Mouse (Mus musculus) spleen, adult 10 weeks (tissue): ENCODE data around the gene Ptgir. TPM values are rescaled to one million over a fixed set of nuclear protein-coding genes. Genes with fewer than 3 reads are reported as not detected.

ENCODE experiments used
- polyA plus RNA-seq: library from polyadenylated mRNA; stranded (reverse); fragments of 350-450 nt; fragmentation: Illumina TruSeq; extraction: RNeasy Lipid Tissue Mini Kit (QIAGEN cat#74804); gene quantifications from one replicate; pipeline ENCODE4 v1.2.3, GENCODE M21; 2015; ENCODE audit warnings: low replicate concordance; ENCODE audit not compliant: insufficient read depth

Ptgir gene
- 5.6 TPM for polyA plus RNA-seq

GRCm38 (mm10) chr7:16906281-16906680 lies at the start of gene Ptgir:
TSS of gene Ptgir (plus strand) at chr7:16906490.

GRCm38 (mm10) chr7:16875310-16875325 lies 31.2 kb upstream of the Ptgir start, which contains the start of gene Dact3:
TSS of gene Dact3 (plus strand) at chr7:16875317.

GRCm38 (mm10) chr7:16891641-16892351 lies 14.5 kb upstream of the Ptgir start, which contains the start of gene Gng8:
TSS of gene Gng8 (plus strand) at chr7:16891786.

GRCm38 (mm10) chr7:16924037-16924834 lies 17.9 kb downstream of the Ptgir start, which contains the start of gene Calm3:
TSS of gene Calm3 (minus strand) at chr7:16924114.

GRCm38 (mm10) chr7:16944061-16944807 lies 37.9 kb downstream of the Ptgir start, which contains the start of gene Pnmal2:
TSS of gene Pnmal2 (plus strand) at chr7:16944682.

GRCm38 (mm10) chr7:16959539-16960187 lies 53.4 kb downstream of the Ptgir start, which contains the start of gene Pnmal1:
TSS of gene Pnmal1 (plus strand) at chr7:16959679.

Other genes starting within 250 kb of the Ptgir start
- not detected for gene Ceacam15, start 230.8 kb upstream of the Ptgir start, polyA plus RNA-seq
- gene Ceacam9, start 184.6 kb upstream of the Ptgir start, polyA plus RNA-seq, result not detected
- 119 TPM for gene Ap2s1, start 168.1 kb upstream of the Ptgir start, polyA plus RNA-seq
- 164 TPM for gene Slc1a5, start 125.2 kb upstream of the Ptgir start, polyA plus RNA-seq
- 59.6 TPM for gene Strn4, start 90.6 kb upstream of the Ptgir start, polyA plus RNA-seq
- 19.8 TPM for gene Fkrp, start 89.8 kb upstream of the Ptgir start, polyA plus RNA-seq
- 58.1 TPM for gene Prkd2, start 63.6 kb upstream of the Ptgir start, polyA plus RNA-seq
- 2.7 TPM for gene Dact3, start 31.2 kb upstream of the Ptgir start, polyA plus RNA-seq
- 2.4 TPM for gene Gng8, start 14.7 kb upstream of the Ptgir start, polyA plus RNA-seq
- 168 TPM for gene Calm3, start 17.6 kb downstream of the Ptgir start, polyA plus RNA-seq
- 1.5 TPM for gene Pnmal2, start 38.2 kb downstream of the Ptgir start, polyA plus RNA-seq
- gene Pnmal1, start 53.2 kb downstream of the Ptgir start, polyA plus RNA-seq, result not detected
- gene Gm42372, start 76.6 kb downstream of the Ptgir start, polyA plus RNA-seq, result 3.1 TPM
- gene Ccdc8, start 86.2 kb downstream of the Ptgir start, polyA plus RNA-seq, result 1.6 TPM
- 82.6 TPM for gene Ppp5c, start 121.4 kb downstream of the Ptgir start, polyA plus RNA-seq
- 1.0 TPM for gene Hif3a, start 155.9 kb downstream of the Ptgir start, polyA plus RNA-seq
- gene Psg16, start 167.6 kb downstream of the Ptgir start, polyA plus RNA-seq, result not detected
- not detected for gene Ceacam3, start 243.8 kb downstream of the Ptgir start, polyA plus RNA-seq